Mouse (Mus musculus): Measurements from ENCODE around the gene Rln3. TPM values are rescaled to one million over a fixed set of nuclear protein-coding genes. Genes with fewer than 3 reads are reported as not detected.

Gene Rln3
- polyA plus RNA-seq, 1 experiment, result 0.31 TPM

DNA sequence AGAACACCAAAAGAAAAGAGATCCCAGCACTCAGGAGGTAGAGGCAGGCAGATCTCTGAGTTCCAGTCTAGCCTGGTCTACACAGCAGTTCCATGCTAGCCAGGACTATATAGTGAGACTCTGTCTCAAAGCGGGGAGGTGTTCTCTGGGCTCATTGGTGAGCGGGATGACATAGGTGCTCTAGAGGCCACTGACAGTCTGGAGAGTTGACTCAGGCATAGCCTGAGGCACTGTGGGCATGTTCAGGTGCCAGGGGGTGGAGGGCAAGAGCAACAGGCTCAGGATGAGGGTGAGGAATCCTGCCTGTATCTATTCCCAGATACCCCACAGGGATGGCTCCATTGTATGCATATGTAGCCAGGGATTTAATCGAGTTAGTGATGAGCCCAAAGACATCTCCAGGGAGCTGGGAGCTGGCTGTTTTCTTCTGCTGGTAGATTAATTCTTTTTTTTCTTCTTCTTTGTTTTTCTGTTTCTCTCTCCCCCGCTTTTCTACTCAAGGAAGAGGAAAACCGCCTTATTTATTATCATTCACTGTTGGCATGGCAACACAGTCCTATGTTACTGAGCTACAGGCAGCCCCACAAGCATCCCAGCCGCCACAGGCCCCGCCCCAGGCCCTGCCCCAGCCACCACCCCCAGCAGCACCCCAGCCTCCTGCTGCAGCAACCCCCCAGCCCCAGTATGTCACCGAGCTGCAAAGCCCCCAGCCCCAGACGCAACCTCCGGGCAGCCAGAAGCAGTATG is 28.6 kb upstream of the Rln3 start:
- H3K4me1 ChIP-seq, result peaks cover 89% of the 10 kb centered on the region
- H3K27me3 ChIP-seq (replicated peaks), result no peaks in the 10 kb centered on the region
- no peak overlapping the region for H3K4me3 ChIP-seq (replicated peaks)
- H3K36me3 ChIP-seq (replicated peaks; ENCODE audit: low read length), result peaks cover 51% of the 10 kb centered on the region
- no peak for TF ChIP-seq GATA1 (IDR thresholded peaks at IDR 0.05; ENCODE audit: borderline replicate concordance, low read length)
- no peak for TF ChIP-seq FLI1 (IDR thresholded peaks at IDR 0.05; ENCODE audit: low read length)
- no peaks in the 10 kb centered on the region for H3K9me3 ChIP-seq

- Histone ChIP-seq H3K4me3 (replicated peaks) (peak overlapping the region; percentile 14), H3K36me3 (replicated peaks; ENCODE audit: low read length) (peaks cover 42% of the 10 kb centered on the region), H3K27me3 (replicated peaks) (no peaks in the 10 kb centered on the region), H3K4me1 (peaks cover 98% of the 10 kb centered on the region), H3K9me3 (no peaks in the 10 kb centered on the region)
- TF ChIP-seq GATA1 (IDR thresholded peaks at IDR 0.05; ENCODE audit: borderline replicate concordance, low read length) (no peak), FLI1 (IDR thresholded peaks at IDR 0.05; ENCODE audit: low read length) (no peak)
These were observed 27.5 kb upstream of the Rln3 start for GRCm38 (mm10) chr8:84072321-84072720.

GRCm38 (mm10) chr8:84071921-84072320 is 27.1 kb upstream of the Rln3 start:
- TF ChIP-seq GATA1 (IDR thresholded peaks at IDR 0.05; ENCODE audit: borderline replicate concordance, low read length) (no peak), FLI1 (IDR thresholded peaks at IDR 0.05; ENCODE audit: low read length) (no peak)
- no peaks in the 10 kb centered on the region for H3K9me3 ChIP-seq
- peaks cover 94% of the 10 kb centered on the region for H3K4me1 ChIP-seq
- peak overlapping the region; percentile 2 for H3K4me3 ChIP-seq (replicated peaks)
- H3K27me3 ChIP-seq (replicated peaks), result no peaks in the 10 kb centered on the region
- H3K36me3 ChIP-seq (replicated peaks; ENCODE audit: low read length), result peaks cover 38% of the 10 kb centered on the region

DNA sequence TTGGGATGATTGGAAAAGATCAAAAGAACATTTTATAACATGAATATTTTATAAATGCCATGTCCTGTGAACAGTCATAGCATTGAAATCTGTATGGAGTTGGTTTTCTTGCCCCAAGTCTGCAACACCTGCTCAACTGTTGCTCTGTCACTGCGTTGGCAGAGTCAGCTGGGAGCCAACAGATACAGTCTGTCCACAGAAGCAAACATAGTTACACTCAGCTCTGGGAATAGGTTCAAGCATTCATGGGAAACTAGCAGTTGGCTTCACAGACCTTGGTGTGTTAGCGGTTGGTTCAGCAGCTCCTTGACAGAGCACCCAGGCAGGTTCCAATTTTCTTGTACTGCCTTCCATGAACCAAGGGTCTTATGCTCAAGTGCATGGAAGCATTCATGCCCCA is 25.9 kb upstream of the Rln3 start:
- H3K4me1 ChIP-seq, result peaks cover 82% of the 10 kb centered on the region
- no peak overlapping the region for H3K4me3 ChIP-seq (replicated peaks)
- peaks cover 26% of the 10 kb centered on the region for H3K36me3 ChIP-seq (replicated peaks; ENCODE audit: low read length)
- no peaks in the 10 kb centered on the region for H3K27me3 ChIP-seq (replicated peaks)
- H3K9me3 ChIP-seq, result no peaks in the 10 kb centered on the region
- TF ChIP-seq GATA1 (IDR thresholded peaks at IDR 0.05; ENCODE audit: borderline replicate concordance, low read length) (no peak), FLI1 (IDR thresholded peaks at IDR 0.05; ENCODE audit: low read length) (no peak)

DNA sequence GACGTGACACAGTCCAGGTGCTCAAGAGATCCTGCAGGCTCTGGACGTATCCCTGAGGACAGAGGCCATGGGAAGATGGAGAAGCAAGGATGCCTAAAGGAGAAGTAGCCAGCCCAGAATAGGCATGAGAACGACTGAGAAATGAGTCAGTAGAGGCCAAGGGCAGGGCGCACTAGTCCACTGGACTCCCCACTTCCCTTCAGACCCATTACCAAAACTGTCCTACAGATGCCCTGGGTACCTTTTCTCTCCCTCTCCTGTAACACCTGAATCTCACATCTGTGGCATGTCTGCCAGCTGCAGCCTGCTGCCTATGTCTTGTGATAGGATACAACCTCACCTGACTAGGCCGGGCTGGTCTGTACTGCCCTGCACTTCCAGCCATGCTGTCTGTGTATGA is 25.4 kb upstream of the Rln3 start:
- Histone ChIP-seq H3K4me3 (replicated peaks) (peak overlapping the region; percentile 40), H3K27me3 (replicated peaks) (no peaks in the 10 kb centered on the region), H3K36me3 (replicated peaks; ENCODE audit: low read length) (peaks cover 22% of the 10 kb centered on the region), H3K9me3 (no peaks in the 10 kb centered on the region), H3K4me1 (peaks cover 82% of the 10 kb centered on the region)
- TF ChIP-seq FLI1 (IDR thresholded peaks at IDR 0.05; ENCODE audit: low read length) (no peak), GATA1 (IDR thresholded peaks at IDR 0.05; ENCODE audit: borderline replicate concordance, low read length) (no peak)

DNA sequence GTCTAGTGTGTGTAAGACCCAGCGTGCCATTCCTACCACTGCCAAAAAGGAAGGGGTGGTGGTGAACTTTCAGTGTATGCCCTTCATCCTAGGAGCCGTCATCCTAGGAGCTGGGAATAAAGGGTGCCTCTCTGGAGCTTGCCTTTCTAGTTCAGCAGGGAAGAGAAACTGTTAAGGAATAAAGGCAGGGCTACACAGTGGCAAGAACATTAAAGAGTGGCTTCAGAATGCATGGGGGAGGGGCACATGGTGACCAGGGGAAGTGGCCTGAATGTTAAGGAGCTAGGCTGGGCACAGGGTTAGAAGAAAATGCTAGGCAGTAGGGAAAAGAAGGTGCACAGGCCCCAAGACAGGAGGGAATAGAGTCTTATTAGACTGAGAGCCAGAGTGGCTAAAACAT is 24.9 kb upstream of the Rln3 start:
- H3K36me3 ChIP-seq (replicated peaks; ENCODE audit: low read length), result peaks cover 17% of the 10 kb centered on the region
- H3K9me3 ChIP-seq, result no peaks in the 10 kb centered on the region
- peak overlapping the region; percentile 40 for H3K4me3 ChIP-seq (replicated peaks)
- H3K4me1 ChIP-seq, result peaks cover 82% of the 10 kb centered on the region
- no peaks in the 10 kb centered on the region for H3K27me3 ChIP-seq (replicated peaks)
- TF ChIP-seq GATA1 (IDR thresholded peaks at IDR 0.05; ENCODE audit: borderline replicate concordance, low read length) (no peak), FLI1 (IDR thresholded peaks at IDR 0.05; ENCODE audit: low read length) (no peak)

GRCm38 (mm10) chr8:84069169-84069568 is 24.4 kb upstream of the Rln3 start:
- Histone ChIP-seq H3K36me3 (replicated peaks; ENCODE audit: low read length) (peaks cover 11% of the 10 kb centered on the region), H3K4me1 (peaks cover 83% of the 10 kb centered on the region), H3K9me3 (no peaks in the 10 kb centered on the region), H3K27me3 (replicated peaks) (no peaks in the 10 kb centered on the region), H3K4me3 (replicated peaks) (peak overlapping the region; percentile 62)
- TF ChIP-seq FLI1 (IDR thresholded peaks at IDR 0.05; ENCODE audit: low read length) (no peak), GATA1 (IDR thresholded peaks at IDR 0.05; ENCODE audit: borderline replicate concordance, low read length) (no peak)

GRCm38 (mm10) chr8:84068316-84069035 is 23.7 kb upstream of the Rln3 start:
- H3K4me1 ChIP-seq, result peaks cover 83% of the 10 kb centered on the region
- peaks cover 7% of the 10 kb centered on the region for H3K36me3 ChIP-seq (replicated peaks; ENCODE audit: low read length)
- peak overlapping the region; percentile 93 for H3K4me3 ChIP-seq (replicated peaks)
- no peaks in the 10 kb centered on the region for H3K27me3 ChIP-seq (replicated peaks)
- TF ChIP-seq FLI1 (IDR thresholded peaks at IDR 0.05; ENCODE audit: low read length), result no peak
- TF ChIP-seq GATA1 (IDR thresholded peaks at IDR 0.05; ENCODE audit: borderline replicate concordance, low read length), result no peak
- H3K9me3 ChIP-seq, result no peaks in the 10 kb centered on the region

DNA sequence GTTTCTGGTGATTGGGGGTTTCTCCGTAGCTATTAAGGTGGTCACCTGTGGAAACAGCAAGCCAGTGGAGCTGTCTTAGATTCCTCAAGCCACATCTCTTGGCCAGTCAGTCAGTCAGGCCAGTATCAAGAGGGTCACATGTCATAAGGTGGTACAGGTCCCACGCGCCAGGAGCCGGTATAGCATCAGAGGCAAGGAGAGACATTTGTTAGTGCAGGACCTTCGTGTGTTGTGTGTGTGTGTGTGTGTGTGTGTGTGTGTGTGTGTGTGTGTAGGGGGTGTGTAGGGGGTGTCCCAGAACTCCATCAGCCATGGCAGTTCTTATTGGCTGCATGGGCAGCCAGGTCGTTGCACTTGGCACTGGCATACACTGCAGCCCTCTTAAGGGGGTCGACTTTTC is 23.1 kb upstream of the Rln3 start:
- Histone ChIP-seq H3K4me3 (replicated peaks) (peak overlapping the region; percentile 93), H3K36me3 (replicated peaks; ENCODE audit: low read length) (peaks cover 7% of the 10 kb centered on the region), H3K9me3 (no peaks in the 10 kb centered on the region), H3K27me3 (replicated peaks) (no peaks in the 10 kb centered on the region), H3K4me1 (peaks cover 82% of the 10 kb centered on the region)
- TF ChIP-seq FLI1 (IDR thresholded peaks at IDR 0.05; ENCODE audit: low read length) (no peak), GATA1 (IDR thresholded peaks at IDR 0.05; ENCODE audit: borderline replicate concordance, low read length) (no peak)

DNA sequence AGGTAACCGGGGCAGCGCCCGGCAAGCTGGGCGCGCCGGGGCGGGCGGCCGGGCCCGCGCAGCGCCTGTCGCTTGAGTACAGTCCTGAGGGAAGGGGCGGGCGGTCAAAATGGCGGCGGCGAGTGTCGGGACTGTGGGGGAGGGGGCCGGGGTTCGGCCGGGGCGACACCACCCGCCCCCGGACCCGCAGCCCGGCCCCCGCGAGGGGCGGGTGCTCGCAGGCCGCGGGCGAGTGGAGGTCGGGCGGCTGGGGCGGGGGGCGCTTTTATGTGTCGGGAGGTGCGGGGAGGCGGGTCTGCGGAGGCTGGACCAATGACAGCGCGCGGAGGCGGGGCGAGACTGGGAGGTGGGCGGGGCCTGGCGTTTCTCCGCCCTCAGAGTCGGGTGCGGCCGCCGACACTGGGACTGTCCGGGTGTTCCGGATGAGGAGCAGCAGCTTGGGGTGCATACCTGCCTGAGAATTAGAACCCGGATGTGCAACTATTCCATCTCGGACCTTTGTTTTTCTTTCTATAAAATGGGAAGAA is 22.3 kb upstream of the Rln3 start:
- Histone ChIP-seq H3K36me3 (replicated peaks; ENCODE audit: low read length) (peaks cover 3% of the 10 kb centered on the region), H3K9me3 (no peaks in the 10 kb centered on the region), H3K27me3 (replicated peaks) (no peaks in the 10 kb centered on the region), H3K4me1 (peaks cover 78% of the 10 kb centered on the region), H3K4me3 (replicated peaks) (peak overlapping the region; percentile 93)
- no peak for TF ChIP-seq GATA1 (IDR thresholded peaks at IDR 0.05; ENCODE audit: borderline replicate concordance, low read length)
- no peak for TF ChIP-seq FLI1 (IDR thresholded peaks at IDR 0.05; ENCODE audit: low read length)

All from megakaryocyte, embryonic 14.5 days (primary cell).